Mouse (Mus musculus): ENCODE measurements at regions not wholly inside any gene's neighbourhood (a gene's known extent, or its start where the extent isn't known, plus 50 kb on each side); places are given as distances from the start of the nearest gene placed in this dataset.

DNA sequence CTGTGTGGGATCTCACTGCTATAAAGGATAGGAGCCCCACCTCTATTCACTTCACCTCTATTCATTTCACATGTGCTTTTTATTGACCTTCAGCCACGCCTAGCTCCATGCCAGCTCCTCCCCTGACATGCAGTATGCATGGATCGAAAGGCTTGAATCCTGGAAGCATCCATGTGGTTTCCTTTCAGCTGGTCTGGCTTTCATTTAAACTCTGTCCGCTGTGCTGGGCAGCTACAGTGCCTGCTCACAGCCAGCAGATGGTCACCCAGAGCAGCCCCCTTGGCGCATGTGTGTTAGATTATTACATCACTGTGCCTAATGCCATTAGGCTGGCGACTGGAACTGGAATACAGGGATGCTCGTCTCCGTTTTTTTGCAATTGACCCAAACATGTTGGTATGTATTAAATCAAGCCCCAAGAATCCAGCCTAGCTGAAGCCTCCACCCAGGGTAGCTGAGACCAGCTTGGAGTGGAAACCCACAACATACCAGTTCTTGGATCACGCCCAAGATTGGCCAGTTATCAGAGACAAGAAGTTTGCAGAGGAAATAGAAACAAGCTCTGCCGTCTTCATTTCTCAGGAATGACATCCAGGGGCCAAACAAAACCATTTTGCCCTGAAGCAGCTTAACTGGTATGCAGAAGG is 113.2 kb downstream of the Inhbb start:
- no peak for TF ChIP-seq POLR2A (IDR thresholded peaks at IDR 0.05; ENCODE audit: control insufficient read depth, low read depth, low read length)
- TF ChIP-seq CTCF (IDR thresholded peaks at IDR 0.05; ENCODE audit: control insufficient read depth, insufficient read depth, insufficient replicate concordance, low read depth, low read length), result no peak
